Mouse (Mus musculus): ENCODE results near the gene Asl.

DNA sequence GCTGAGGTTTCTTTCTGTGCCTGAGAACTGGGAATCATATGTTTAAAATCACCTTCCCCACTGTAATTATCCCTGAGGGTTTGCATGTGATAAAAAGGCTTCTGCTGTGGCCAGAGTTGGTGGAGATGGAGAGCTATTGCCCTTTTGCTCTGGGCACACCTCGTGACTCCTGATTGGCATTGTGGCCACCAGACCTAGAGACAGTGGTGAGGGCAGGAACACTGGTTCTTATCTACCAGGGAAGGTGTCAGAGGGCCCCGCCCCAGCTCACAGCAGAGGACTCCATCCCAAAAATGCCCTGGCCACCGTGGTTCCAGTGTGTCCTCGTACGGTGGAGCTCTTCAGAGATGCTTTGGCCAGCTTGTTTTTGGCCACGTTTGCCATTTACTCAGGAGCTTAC, 23.9 kb upstream of the Asl start:
- TF ChIP-seq CTCF (IDR thresholded peaks at IDR 0.05; ENCODE audit: low read depth) (no peak), EP300 (optimal IDR thresholded peaks at IDR 0.05) (no peak)
